Mouse (Mus musculus) midbrain, embryonic 11.5 days (tissue): ENCODE results near the gene Jmjd7. TPM values are rescaled to one million over a fixed set of nuclear protein-coding genes. Genes with fewer than 3 reads are reported as not detected.

Experiments
- ATAC-seq: fragments of 200-750 bp; cut with Nextera tagmentation; 2 replicates; pipeline ENCODE4 v1.8.0; 2017; ENCODE audit warnings: moderate TSS enrichment, moderate library complexity; ENCODE audit not compliant: low FRiP score
- DNase-seq: peaks from one replicate; pipeline ENCODE4 v3.0.0; 2015; ENCODE audit warnings: low spot score; ENCODE audit errors: missing footprints
- H3K27ac ChIP-seq: fragments of 300-500 bp; sonication (generic); 2 replicates; pipeline ENCODE4 v1.5.1; 2014; ENCODE audit warnings: low read depth, low read length
- H3K27me3 ChIP-seq: fragments of 300-500 bp; sonication (generic); 2 replicates; pipeline ENCODE4 v1.6.1; 2014; ENCODE audit warnings: mild to moderate bottlenecking, low read length, moderate library complexity, mixed read lengths; ENCODE audit not compliant: control insufficient read depth, insufficient read depth
- H3K36me3 ChIP-seq: fragments of 300-500 bp; sonication (generic); 2 replicates; pipeline ENCODE4 v1.6.1; 2014; ENCODE audit warnings: mild to moderate bottlenecking, low read length, moderate library complexity, mixed read lengths; ENCODE audit not compliant: control insufficient read depth, insufficient read depth
- H3K4me1 ChIP-seq: fragments of 300-500 bp; sonication (generic); 2 replicates; pipeline ENCODE4 v1.6.1; 2014; ENCODE audit warnings: low read length; ENCODE audit not compliant: control insufficient read depth, insufficient read depth
- H3K4me2 ChIP-seq: fragments of 300-500 bp; sonication (generic); 2 replicates; pipeline ENCODE4 v1.6.1; 2014; ENCODE audit warnings: mild to moderate bottlenecking, moderate library complexity
- H3K4me3 ChIP-seq: fragments of 300-500 bp; sonication (generic); 2 replicates; pipeline ENCODE4 v1.5.1; 2014; ENCODE audit warnings: low read depth, low read length
- H3K9ac ChIP-seq: fragments of 300-500 bp; sonication (generic); 2 replicates; pipeline ENCODE4 v1.6.1; 2014; ENCODE audit warnings: low read length
- H3K9me3 ChIP-seq: fragments of 300-500 bp; sonication (generic); 2 replicates; pipeline ENCODE4 v1.6.1; 2016; ENCODE audit warnings: low read length; ENCODE audit not compliant: control insufficient read depth
- WGBS: fragments of 180-500 bp; shearing (Covaris S2); extraction: QIAGEN DNeasy Blood & Tissue Kit; methylation state at CpG from one replicate; pipeline ENCODE4 v1.1.7; 2014; 5-methylcytosine and 5-hydroxymethylcytosine counted together
- polyA plus RNA-seq: library from polyadenylated mRNA; unstranded; fragments of >200 nt; fragmentation: Nextera tagmentation; extraction: Ambion mirVana; gene quantifications from 2 replicates; pipeline ENCODE4 v1.2.1, GENCODE M21; 2014

Jmjd7 gene
- polyA plus RNA-seq, 1 experiment from 2014 or later = 19.1 TPM

DNA sequence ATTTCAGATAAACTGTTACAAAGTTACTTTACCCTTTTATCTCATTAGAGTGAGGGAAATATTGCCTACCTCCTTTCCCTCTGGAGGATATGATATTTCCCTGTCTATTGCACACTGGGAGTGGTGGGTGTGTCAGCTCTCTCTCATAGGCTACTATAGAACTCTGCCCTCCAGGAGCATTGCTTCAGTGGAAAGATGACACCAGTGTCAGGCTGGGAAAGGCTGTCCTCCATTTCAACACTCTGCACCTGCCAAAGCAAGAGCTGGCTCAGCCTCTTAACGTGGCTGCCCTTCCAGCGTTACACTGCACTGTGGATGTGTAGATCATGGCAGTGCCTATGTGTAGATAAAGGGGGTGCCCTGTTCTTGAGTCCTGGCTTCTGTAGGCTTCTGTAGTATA, 34.9 kb upstream of the Jmjd7 start:
- no peaks in the 10 kb centered on the region for H3K36me3 ChIP-seq
- no peak overlapping the region for H3K9ac ChIP-seq
- no peak overlapping the region for H3K4me2 ChIP-seq
- H3K4me3 ChIP-seq = no peak overlapping the region
- no peak for ATAC-seq
- no peaks in the 10 kb centered on the region for H3K4me1 ChIP-seq
- H3K27ac ChIP-seq = no peak overlapping the region
- no peaks in the 10 kb centered on the region for H3K27me3 ChIP-seq
- no peaks in the 10 kb centered on the region for H3K9me3 ChIP-seq
- 89% methylated on average over 2 of the region's 2 CpGs for WGBS
- peak; percentile 72 for DNase-seq

GRCm38 (mm10) chr2:119993515-119993914, 33.8 kb upstream of the Jmjd7 start:
- no peaks in the 10 kb centered on the region for H3K4me1 ChIP-seq
- no peaks in the 10 kb centered on the region for H3K27me3 ChIP-seq
- H3K4me2 ChIP-seq = no peak overlapping the region
- no peak for ATAC-seq
- no peak overlapping the region for H3K27ac ChIP-seq
- H3K4me3 ChIP-seq = no peak overlapping the region
- H3K9me3 ChIP-seq = no peaks in the 10 kb centered on the region
- no peaks in the 10 kb centered on the region for H3K36me3 ChIP-seq
- WGBS = 67% methylated on average over 2 of the region's 2 CpGs
- no peak overlapping the region for H3K9ac ChIP-seq
- peak; percentile 69 for DNase-seq

GRCm38 (mm10) chr2:119994839-119995238, 32.4 kb upstream of the Jmjd7 start:
- Histone ChIP-seq H3K9ac (no peak overlapping the region), H3K9me3 (no peaks in the 10 kb centered on the region), H3K27ac (no peak overlapping the region), H3K4me2 (no peak overlapping the region), H3K4me3 (no peak overlapping the region), H3K27me3 (no peaks in the 10 kb centered on the region), H3K36me3 (no peaks in the 10 kb centered on the region), H3K4me1 (no peaks in the 10 kb centered on the region)
- DNase-seq = peak; percentile 49
- ATAC-seq = no peak
- 88% methylated on average over 6 of the region's 6 CpGs for WGBS

DNA sequence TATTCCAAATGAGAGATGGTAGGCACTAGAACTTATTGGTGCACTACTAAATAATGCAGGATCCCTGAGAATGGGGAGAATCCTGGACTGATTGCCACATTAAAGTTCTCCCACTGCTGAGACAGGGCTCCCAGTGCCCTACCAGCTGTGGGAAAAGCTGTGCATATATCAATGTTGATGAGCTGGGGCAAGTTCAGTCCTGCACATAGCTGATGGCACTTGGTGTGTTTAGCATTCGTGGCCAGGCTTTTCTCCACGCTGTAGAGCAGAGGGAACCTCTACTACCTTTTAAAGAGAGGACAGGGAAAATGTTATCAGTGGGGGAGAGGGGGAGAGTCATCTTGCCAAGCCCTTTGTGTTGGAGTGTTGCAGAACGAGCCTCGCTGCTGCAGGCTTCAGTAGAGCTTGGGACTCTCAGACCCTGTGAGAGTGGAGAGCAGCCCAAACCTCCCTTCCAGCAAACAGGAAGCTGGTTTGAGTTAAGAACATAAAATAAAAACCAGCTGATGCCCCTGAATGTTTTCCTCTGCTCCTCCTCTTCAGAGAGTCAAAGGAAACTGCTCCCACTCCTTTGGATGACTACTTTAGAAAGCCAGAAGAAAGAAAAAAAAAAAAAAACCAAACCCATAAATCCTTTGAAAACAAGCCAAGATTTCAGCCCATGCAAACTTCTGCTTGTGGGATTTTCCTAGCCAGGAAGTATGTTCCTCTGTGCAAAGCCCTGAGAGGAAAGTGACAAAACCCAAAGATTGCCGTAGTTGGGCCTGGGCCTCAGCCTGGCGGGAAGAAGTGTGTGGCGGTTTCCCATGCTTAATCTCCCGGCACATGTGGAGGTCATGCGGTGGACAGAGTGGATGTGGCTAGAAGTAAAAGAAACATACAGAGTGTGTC, 31.6 kb upstream of the Jmjd7 start:
- ATAC-seq (no peak), DNase-seq (peak; percentile 66)
- Histone ChIP-seq H3K36me3 (no peaks in the 10 kb centered on the region), H3K27me3 (no peaks in the 10 kb centered on the region), H3K4me2 (no peak overlapping the region), H3K4me1 (no peaks in the 10 kb centered on the region), H3K4me3 (no peak overlapping the region), H3K9me3 (no peaks in the 10 kb centered on the region), H3K27ac (no peak overlapping the region), H3K9ac (no peak overlapping the region)
- 79% methylated on average over 9 of the region's 9 CpGs for WGBS

DNA sequence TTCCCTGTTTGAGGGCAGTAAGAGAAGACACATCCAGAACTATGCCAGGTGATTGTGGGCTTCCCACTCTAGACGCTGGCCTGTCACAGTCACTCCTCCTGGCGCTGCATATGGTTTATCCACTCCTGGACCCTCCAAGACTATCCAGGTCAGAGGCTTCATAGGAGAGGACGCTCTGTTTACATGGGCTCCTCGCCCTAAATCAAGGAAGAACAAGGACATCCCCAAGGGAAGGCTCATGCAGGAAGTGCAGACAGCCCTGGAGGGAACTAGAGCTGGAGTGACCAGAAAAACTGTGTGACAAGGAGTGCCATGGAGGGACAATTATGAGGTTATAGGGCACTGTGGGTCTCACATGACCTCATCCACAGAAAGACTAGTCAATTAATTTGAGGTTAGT, 29.9 kb upstream of the Jmjd7 start:
- WGBS = 88% methylated on average over 4 of the region's 4 CpGs
- Histone ChIP-seq H3K4me3 (no peak overlapping the region), H3K36me3 (no peaks in the 10 kb centered on the region), H3K27me3 (no peaks in the 10 kb centered on the region), H3K27ac (no peak overlapping the region), H3K4me1 (no peaks in the 10 kb centered on the region), H3K9ac (no peak overlapping the region), H3K4me2 (no peak overlapping the region), H3K9me3 (no peaks in the 10 kb centered on the region)
- DNase-seq (peak; percentile 61), ATAC-seq (no peak)

DNA sequence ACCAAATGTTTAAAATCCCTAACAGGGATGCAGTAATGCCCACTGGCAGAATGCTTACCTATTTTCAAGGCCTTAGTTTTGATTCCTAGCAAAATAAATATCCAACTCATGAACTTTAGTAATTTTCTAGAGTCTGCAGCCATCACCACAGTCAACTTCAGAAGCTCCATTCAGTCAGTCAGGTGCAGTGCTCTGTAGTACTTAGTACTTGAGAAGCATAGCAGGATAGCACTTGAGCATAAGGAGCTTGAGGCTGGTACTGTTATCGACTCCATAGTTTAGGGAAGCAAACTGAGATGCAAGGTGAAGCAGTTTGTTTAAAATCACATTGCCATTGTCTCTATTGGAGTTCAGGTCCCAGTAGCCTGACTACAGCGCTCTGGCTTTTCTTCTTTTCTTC, 27.6 kb upstream of the Jmjd7 start:
- Histone ChIP-seq H3K36me3 (no peaks in the 10 kb centered on the region), H3K4me2 (no peak overlapping the region), H3K4me1 (no peaks in the 10 kb centered on the region), H3K27ac (no peak overlapping the region), H3K9ac (no peak overlapping the region), H3K9me3 (no peaks in the 10 kb centered on the region), H3K27me3 (no peaks in the 10 kb centered on the region), H3K4me3 (no peak overlapping the region)
- ATAC-seq (no peak), DNase-seq (no peak)
- WGBS = 93% methylated on average over 2 of the region's 2 CpGs

- H3K36me3 ChIP-seq = no peaks in the 10 kb centered on the region
- DNase-seq (no peak), ATAC-seq (no peak)
- H3K9me3 ChIP-seq = no peaks in the 10 kb centered on the region
- H3K27ac ChIP-seq = no peak overlapping the region
- H3K4me3 ChIP-seq = no peak overlapping the region
- no peak overlapping the region for H3K4me2 ChIP-seq
- no peaks in the 10 kb centered on the region for H3K4me1 ChIP-seq
- 76% methylated on average over 3 of the region's 3 CpGs for WGBS
- H3K9ac ChIP-seq = no peak overlapping the region
- H3K27me3 ChIP-seq = no peaks in the 10 kb centered on the region
These were observed 26.2 kb upstream of the Jmjd7 start for GRCm38 (mm10) chr2:120000882-120001584.

DNA sequence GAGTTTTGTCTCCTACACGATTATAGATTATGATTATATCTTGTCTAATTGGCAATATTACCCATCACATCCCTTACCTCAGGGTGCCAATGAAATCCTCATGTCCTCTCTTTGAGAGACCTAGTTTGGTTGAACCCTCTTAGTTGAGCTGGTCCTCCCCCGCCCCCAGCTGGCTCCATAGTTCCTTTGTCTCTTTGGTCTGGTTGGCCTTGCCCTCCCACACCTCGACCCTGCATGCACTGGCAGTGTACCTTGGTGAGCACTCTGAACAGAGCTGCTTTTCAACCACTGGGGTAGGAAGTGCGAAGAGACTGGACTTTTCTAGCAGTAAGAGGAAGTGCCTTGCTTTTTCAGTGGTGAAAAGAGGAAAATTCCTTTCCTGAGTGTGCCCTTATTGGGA, 25.3 kb upstream of the Jmjd7 start:
- Histone ChIP-seq H3K4me1 (no peaks in the 10 kb centered on the region), H3K36me3 (no peaks in the 10 kb centered on the region), H3K4me3 (no peak overlapping the region), H3K4me2 (no peak overlapping the region), H3K9me3 (no peaks in the 10 kb centered on the region), H3K27me3 (no peaks in the 10 kb centered on the region), H3K27ac (no peak overlapping the region), H3K9ac (no peak overlapping the region)
- ATAC-seq = no peak
- no peak for DNase-seq
- WGBS = 64% methylated on average over 4 of the region's 4 CpGs

- Histone ChIP-seq H3K4me1 (no peaks in the 10 kb centered on the region), H3K27me3 (no peaks in the 10 kb centered on the region), H3K9ac (no peak overlapping the region), H3K4me3 (no peak overlapping the region), H3K9me3 (no peaks in the 10 kb centered on the region), H3K4me2 (no peak overlapping the region), H3K27ac (no peak overlapping the region), H3K36me3 (no peaks in the 10 kb centered on the region)
- DNase-seq = no peak
- 92% methylated on average over 2 of the region's 2 CpGs for WGBS
- ATAC-seq = no peak
These were observed 23.3 kb upstream of the Jmjd7 start for GRCm38 (mm10) chr2:120003970-120004369.
